Mouse (Mus musculus) cortical plate, adult 2 months (tissue): ENCODE data around the gene Fam102a.

Source experiments
- CTCF ChIP-seq: fragments of 200-500 bp; IDR thresholded peaks from 2 replicates; pipeline ENCODE4 v1.5.1; 2011; ENCODE audit warnings: mild to moderate bottlenecking, control low read depth, low read length; ENCODE audit not compliant: insufficient read depth; ENCODE audit errors: extremely low read depth
- POLR2A ChIP-seq: fragments of 200-500 bp; IDR thresholded peaks from 2 replicates; pipeline ENCODE4 v1.6.1; 2011; ENCODE audit warnings: mild to moderate bottlenecking, low read length, control low read depth; ENCODE audit not compliant: insufficient read depth; ENCODE audit errors: extremely low read depth

GRCm38 (mm10) chr2:32533163-32533562 lies 2.0 kb upstream of the Fam102a start:
- no peak for TF ChIP-seq CTCF
- no peak for TF ChIP-seq POLR2A
